Mouse (Mus musculus) olfactory bulb, adult 2 months (tissue): ENCODE measurements around the gene Chst13. TPM values are rescaled to one million over a fixed set of nuclear protein-coding genes. Genes with fewer than 3 reads are reported as not detected.

ENCODE experiments used
- H3K27ac ChIP-seq: fragments of 200-500 bp; 2 replicates; pipeline ENCODE4 v1.5.1; 2012; ENCODE audit warnings: low read depth, low read length; ENCODE audit not compliant: insufficient read depth
- H3K4me1 ChIP-seq: fragments of 200-500 bp; 2 replicates; pipeline ENCODE4 v1.6.1; 2012; ENCODE audit warnings: low read length; ENCODE audit not compliant: control insufficient read depth, insufficient read depth
- H3K4me3 ChIP-seq: fragments of 200-500 bp; 2 replicates; pipeline ENCODE4 v1.5.1; 2012; ENCODE audit warnings: mild to moderate bottlenecking, low read depth, low read length, moderate library complexity; ENCODE audit not compliant: insufficient read depth
- CTCF ChIP-seq: fragments of 200-500 bp; IDR thresholded peaks from 2 replicates; pipeline ENCODE4 v1.5.1; 2012; ENCODE audit warnings: low read depth, mild to moderate bottlenecking, low read length, moderate library complexity; ENCODE audit not compliant: insufficient read depth
- POLR2A ChIP-seq: fragments of 200-500 bp; IDR thresholded peaks from 2 replicates; pipeline ENCODE4 v1.6.1; 2012; ENCODE audit warnings: mild to moderate bottlenecking, low read depth, low read length, moderate library complexity; ENCODE audit not compliant: insufficient read depth
- WGBS: fragments of 180-500 bp; shearing (Covaris S2); methylation state at CpG from one replicate; pipeline ENCODE4 v1.1.7; 2018; 5-methylcytosine and 5-hydroxymethylcytosine counted together
- polyA plus RNA-seq: library from polyadenylated mRNA; stranded (reverse); fragments of >200 nt; gene quantifications from 2 replicates; pipeline ENCODE4 v1.2.4, GENCODE M21; 2012; ENCODE audit warnings: low replicate concordance; ENCODE audit not compliant: missing spikeins, insufficient read depth, insufficient read length

The Chst13 gene
- polyA plus RNA-seq, 1 experiment = not detected

GRCm38 (mm10) chr6:90308839-90309778 is 15.9 kb downstream of the Chst13 start:
- TF ChIP-seq POLR2A (no peak), CTCF (no peak)
- Histone ChIP-seq H3K4me3 (no peak overlapping the region), H3K27ac (no peak overlapping the region), H3K4me1 (no peaks in the 10 kb centered on the region)
- 91% methylated on average over 87 of the region's 87 CpGs for WGBS

GRCm38 (mm10) chr6:90306315-90306975 is 18.5 kb downstream of the Chst13 start:
- WGBS = 89% methylated on average over 6 of the region's 6 CpGs
- TF ChIP-seq CTCF = no peak
- TF ChIP-seq POLR2A = no peak
- H3K27ac ChIP-seq = no peak overlapping the region
- no peak overlapping the region for H3K4me3 ChIP-seq
- H3K4me1 ChIP-seq = no peaks in the 10 kb centered on the region

- WGBS = 95% methylated on average over 1 of the region's 1 CpGs
- Histone ChIP-seq H3K4me1 (no peaks in the 10 kb centered on the region), H3K27ac (no peak within 1 kb of the TSS), H3K4me3 (no peak within 1 kb of the TSS)
- no peak for TF ChIP-seq POLR2A
- no peak for TF ChIP-seq CTCF
Measured at GRCm38 (mm10) chr6:90300919-90301318, 24.1 kb downstream of the Chst13 start, which contains the start of gene BC048671. TSS of gene BC048671 (plus strand) at chr6:90301219.

GRCm38 (mm10) chr6:90288265-90288664 is 36.7 kb downstream of the Chst13 start:
- 53% methylated on average over 12 of the region's 12 CpGs for WGBS
- TF ChIP-seq POLR2A (no peak), CTCF (no peak)
- Histone ChIP-seq H3K27ac (no peak overlapping the region), H3K4me1 (no peaks in the 10 kb centered on the region), H3K4me3 (no peak overlapping the region)

Other genes with a start within 250 kb of the Chst13 start
- not detected in 2 replicates for gene Vmn1r49, start 246.7 kb downstream of the Chst13 start, polyA plus RNA-seq
- gene Vmn1r50, start 223.8 kb downstream of the Chst13 start, polyA plus RNA-seq = not detected in 2 replicates
- gene Vmn1r51, start 202.6 kb downstream of the Chst13 start, polyA plus RNA-seq = not detected in 2 replicates
- gene Vmn1r52, start 150.4 kb downstream of the Chst13 start, polyA plus RNA-seq = not detected in 2 replicates
- not detected in 2 replicates for gene V1ra8, start 122.4 kb downstream of the Chst13 start, polyA plus RNA-seq
- not detected in 2 replicates for gene Vmn1r53, start 100.7 kb downstream of the Chst13 start, polyA plus RNA-seq
- not detected in 2 replicates for gene Vmn1r54, start 78.9 kb downstream of the Chst13 start, polyA plus RNA-seq
- not detected in 2 replicates for gene BC048671, start 24.0 kb downstream of the Chst13 start, polyA plus RNA-seq
- gene Uroc1, start 8.1 kb upstream of the Chst13 start, polyA plus RNA-seq = not detected in 2 replicates
- gene Zxdc, start 44.3 kb upstream of the Chst13 start, polyA plus RNA-seq = not detected in 2 replicates
- not detected in 2 replicates for gene Cfap100, start 103.6 kb upstream of the Chst13 start, polyA plus RNA-seq
- gene Klf15, start 137.4 kb upstream of the Chst13 start, polyA plus RNA-seq = not detected in 2 replicates
- not detected in 2 replicates for gene Aldh1l1, start 161.2 kb upstream of the Chst13 start, polyA plus RNA-seq